Mouse (Mus musculus): ENCODE measurements at regions not wholly inside any gene's neighbourhood (a gene's known extent, or its start where the extent isn't known, plus 50 kb on each side); places are given as distances from the start of the nearest gene placed in this dataset.

GRCm38 (mm10) chr3:38585509-38585908 is 100.9 kb upstream of the Ankrd50 start:
- TF ChIP-seq MAFK (IDR thresholded peaks at IDR 0.05; ENCODE audit: insufficient read depth, low read depth, low read length) (no peak), ZC3H11A (IDR thresholded peaks at IDR 0.05; ENCODE audit: borderline replicate concordance, low read depth, low read length) (no peak), HCFC1 (IDR thresholded peaks at IDR 0.05; ENCODE audit: borderline replicate concordance, insufficient read depth, low read length) (no peak), ZNF384 (IDR thresholded peaks at IDR 0.05; ENCODE audit: low read depth, low read length) (no peak)
